Mouse (Mus musculus): Measurements from ENCODE around the gene Gm20721. TPM values are rescaled to one million over a fixed set of nuclear protein-coding genes. Genes with fewer than 3 reads are reported as not detected.

Gene Gm20721
- polyA plus RNA-seq, 1 experiment = 0.40 TPM

DNA sequence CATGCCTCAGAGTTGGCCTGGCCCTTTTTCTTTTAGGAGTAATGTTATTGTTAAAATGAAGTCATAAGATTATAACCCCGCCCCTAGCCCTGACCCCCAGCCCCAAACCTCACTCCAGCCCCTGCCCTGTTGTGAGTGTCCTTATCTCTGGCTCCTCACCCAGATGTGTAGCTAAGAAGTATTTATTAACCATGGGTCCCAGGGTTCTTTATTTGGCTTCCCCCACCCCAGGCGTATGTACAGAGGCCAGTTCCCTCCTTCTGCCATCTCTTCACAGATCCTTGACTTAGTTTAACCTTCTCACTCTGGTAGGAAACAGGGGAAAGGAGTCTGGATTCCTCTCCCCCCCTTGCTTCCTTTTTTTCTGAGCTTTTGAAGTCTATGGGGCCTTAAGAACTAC is 33.9 kb downstream of the Gm20721 start:
- no peak overlapping the region for H3K9ac ChIP-seq (ENCODE audit: low read depth, poor library complexity, severe bottlenecking)
- H3K27me3 ChIP-seq (ENCODE audit: control insufficient read depth, insufficient read depth, low read length, poor library complexity, severe bottlenecking) = no peaks in the 10 kb centered on the region
- no peaks in the 10 kb centered on the region for H3K4me1 ChIP-seq (ENCODE audit: control insufficient read depth, insufficient read depth, low read length)
- no peak overlapping the region for H3K27ac ChIP-seq (ENCODE audit: insufficient read depth, low read length)
- H3K9me3 ChIP-seq (replicated peaks; ENCODE audit: control insufficient read depth, insufficient read depth, low read length, poor library complexity, severe bottlenecking) = no peaks in the 10 kb centered on the region
- no peaks in the 10 kb centered on the region for H3K36me3 ChIP-seq (ENCODE audit: control insufficient read depth, insufficient read depth, low read length, poor library complexity, severe bottlenecking)
- H3K4me3 ChIP-seq (ENCODE audit: low read depth, low read length) = no peak overlapping the region
- TF ChIP-seq CTCF (IDR thresholded peaks at IDR 0.05; ENCODE audit: low read depth, low read length) (no peak), POLR2A (IDR thresholded peaks at IDR 0.05; ENCODE audit: insufficient read depth, low read length) (no peak), EP300 (IDR thresholded peaks at IDR 0.05; ENCODE audit: insufficient read depth, low read depth, low read length) (no peak)

- Histone ChIP-seq H3K27ac (ENCODE audit: insufficient read depth, low read length) (no peak overlapping the region), H3K9me3 (replicated peaks; ENCODE audit: control insufficient read depth, insufficient read depth, low read length, poor library complexity, severe bottlenecking) (no peaks in the 10 kb centered on the region), H3K9ac (ENCODE audit: low read depth, poor library complexity, severe bottlenecking) (no peak overlapping the region), H3K27me3 (ENCODE audit: control insufficient read depth, insufficient read depth, low read length, poor library complexity, severe bottlenecking) (no peaks in the 10 kb centered on the region), H3K4me3 (ENCODE audit: low read depth, low read length) (no peak overlapping the region), H3K4me1 (ENCODE audit: control insufficient read depth, insufficient read depth, low read length) (no peaks in the 10 kb centered on the region), H3K36me3 (ENCODE audit: control insufficient read depth, insufficient read depth, low read length, poor library complexity, severe bottlenecking) (no peaks in the 10 kb centered on the region)
- TF ChIP-seq POLR2A (IDR thresholded peaks at IDR 0.05; ENCODE audit: insufficient read depth, low read length) (no peak), CTCF (IDR thresholded peaks at IDR 0.05; ENCODE audit: low read depth, low read length) (peak; percentile 46), EP300 (IDR thresholded peaks at IDR 0.05; ENCODE audit: insufficient read depth, low read depth, low read length) (no peak)
Observed at GRCm38 (mm10) chr2:174312118-174312647, 34.3 kb downstream of the Gm20721 start.

- no peak overlapping the region for H3K9ac ChIP-seq (ENCODE audit: low read depth, poor library complexity, severe bottlenecking)
- H3K36me3 ChIP-seq (ENCODE audit: control insufficient read depth, insufficient read depth, low read length, poor library complexity, severe bottlenecking) = no peaks in the 10 kb centered on the region
- no peak overlapping the region for H3K4me3 ChIP-seq (ENCODE audit: low read depth, low read length)
- no peaks in the 10 kb centered on the region for H3K4me1 ChIP-seq (ENCODE audit: control insufficient read depth, insufficient read depth, low read length)
- H3K27me3 ChIP-seq (ENCODE audit: control insufficient read depth, insufficient read depth, low read length, poor library complexity, severe bottlenecking) = no peaks in the 10 kb centered on the region
- peak overlapping the region; percentile 64 for H3K27ac ChIP-seq (ENCODE audit: insufficient read depth, low read length)
- TF ChIP-seq EP300 (IDR thresholded peaks at IDR 0.05; ENCODE audit: insufficient read depth, low read depth, low read length) (no peak), POLR2A (IDR thresholded peaks at IDR 0.05; ENCODE audit: insufficient read depth, low read length) (no peak), CTCF (IDR thresholded peaks at IDR 0.05; ENCODE audit: low read depth, low read length) (no peak)
- no peaks in the 10 kb centered on the region for H3K9me3 ChIP-seq (replicated peaks; ENCODE audit: control insufficient read depth, insufficient read depth, low read length, poor library complexity, severe bottlenecking)
Observed at GRCm38 (mm10) chr2:174311613-174312012, 34.9 kb downstream of the Gm20721 start.

DNA sequence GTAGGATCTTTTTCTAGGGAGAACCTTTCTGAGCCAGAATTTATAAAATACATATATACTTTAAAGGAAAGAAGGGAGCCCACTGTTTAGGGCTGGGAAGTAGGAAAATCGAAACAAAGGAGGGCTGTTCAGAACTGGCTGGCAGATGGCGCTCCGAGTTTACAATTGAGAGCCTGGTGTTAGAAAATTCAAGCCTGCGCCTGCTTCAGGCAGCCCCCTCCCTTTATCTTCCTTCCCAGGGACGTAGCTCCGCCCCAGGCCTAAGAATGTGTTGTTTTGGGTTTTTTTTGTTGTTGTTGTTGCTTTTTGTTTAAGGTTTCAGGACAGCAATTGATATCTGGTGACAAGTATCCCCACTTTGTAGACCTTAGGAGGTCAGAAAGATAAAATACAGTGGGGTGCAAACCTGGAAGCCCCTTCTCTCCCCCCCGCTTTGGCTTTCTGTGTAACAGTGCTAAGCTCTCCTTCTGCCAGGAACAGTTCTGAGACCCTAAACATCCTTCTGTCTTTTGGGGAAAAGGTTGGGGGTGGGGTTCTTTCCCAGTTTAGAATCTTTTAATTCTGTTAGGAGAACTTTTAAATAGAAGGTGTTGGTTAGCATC is 35.5 kb downstream of the Gm20721 start:
- TF ChIP-seq EP300 (IDR thresholded peaks at IDR 0.05; ENCODE audit: insufficient read depth, low read depth, low read length) = peak; percentile 66; the same call in 1 of the 2 replicates
- no peak for TF ChIP-seq POLR2A (IDR thresholded peaks at IDR 0.05; ENCODE audit: insufficient read depth, low read length)
- peak; percentile 60 for TF ChIP-seq CTCF (IDR thresholded peaks at IDR 0.05; ENCODE audit: low read depth, low read length)
- Histone ChIP-seq H3K27ac (ENCODE audit: insufficient read depth, low read length) (peak overlapping the region; percentile 64), H3K9ac (ENCODE audit: low read depth, poor library complexity, severe bottlenecking) (peak overlapping the region; percentile 58; the same call in 1 of the 2 replicates), H3K4me1 (ENCODE audit: control insufficient read depth, insufficient read depth, low read length) (no peaks in the 10 kb centered on the region), H3K9me3 (replicated peaks; ENCODE audit: control insufficient read depth, insufficient read depth, low read length, poor library complexity, severe bottlenecking) (no peaks in the 10 kb centered on the region), H3K36me3 (ENCODE audit: control insufficient read depth, insufficient read depth, low read length, poor library complexity, severe bottlenecking) (no peaks in the 10 kb centered on the region), H3K4me3 (ENCODE audit: low read depth, low read length) (no peak overlapping the region), H3K27me3 (ENCODE audit: control insufficient read depth, insufficient read depth, low read length, poor library complexity, severe bottlenecking) (no peaks in the 10 kb centered on the region)

DNA sequence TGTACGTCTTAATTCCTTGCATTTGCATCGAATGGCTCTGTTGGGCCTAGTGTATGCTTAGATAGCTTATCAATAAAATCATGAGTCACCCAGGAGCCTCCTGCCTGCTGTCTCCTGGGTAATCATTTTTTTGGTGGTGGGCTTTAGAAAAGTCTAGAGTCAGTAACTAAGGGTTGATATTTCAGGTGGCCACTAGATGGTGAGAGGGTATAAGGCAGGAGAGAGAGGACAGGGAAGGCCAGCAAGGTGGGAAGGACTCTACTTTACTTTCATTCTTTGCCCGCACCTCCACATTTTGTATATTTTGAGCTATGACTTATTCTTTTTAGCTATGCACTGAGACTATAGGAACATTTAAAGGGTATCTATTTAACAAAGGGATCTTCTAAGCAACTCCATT is 38.6 kb downstream of the Gm20721 start:
- H3K9me3 ChIP-seq (replicated peaks; ENCODE audit: control insufficient read depth, insufficient read depth, low read length, poor library complexity, severe bottlenecking) = no peaks in the 10 kb centered on the region
- H3K36me3 ChIP-seq (ENCODE audit: control insufficient read depth, insufficient read depth, low read length, poor library complexity, severe bottlenecking) = no peaks in the 10 kb centered on the region
- no peak overlapping the region for H3K4me3 ChIP-seq (ENCODE audit: low read depth, low read length)
- H3K9ac ChIP-seq (ENCODE audit: low read depth, poor library complexity, severe bottlenecking) = no peak overlapping the region
- no peaks in the 10 kb centered on the region for H3K4me1 ChIP-seq (ENCODE audit: control insufficient read depth, insufficient read depth, low read length)
- H3K27ac ChIP-seq (ENCODE audit: insufficient read depth, low read length) = no peak overlapping the region
- no peaks in the 10 kb centered on the region for H3K27me3 ChIP-seq (ENCODE audit: control insufficient read depth, insufficient read depth, low read length, poor library complexity, severe bottlenecking)
- no peak for TF ChIP-seq POLR2A (IDR thresholded peaks at IDR 0.05; ENCODE audit: insufficient read depth, low read length)
- TF ChIP-seq EP300 (IDR thresholded peaks at IDR 0.05; ENCODE audit: insufficient read depth, low read depth, low read length) = no peak
- no peak for TF ChIP-seq CTCF (IDR thresholded peaks at IDR 0.05; ENCODE audit: low read depth, low read length)

DNA sequence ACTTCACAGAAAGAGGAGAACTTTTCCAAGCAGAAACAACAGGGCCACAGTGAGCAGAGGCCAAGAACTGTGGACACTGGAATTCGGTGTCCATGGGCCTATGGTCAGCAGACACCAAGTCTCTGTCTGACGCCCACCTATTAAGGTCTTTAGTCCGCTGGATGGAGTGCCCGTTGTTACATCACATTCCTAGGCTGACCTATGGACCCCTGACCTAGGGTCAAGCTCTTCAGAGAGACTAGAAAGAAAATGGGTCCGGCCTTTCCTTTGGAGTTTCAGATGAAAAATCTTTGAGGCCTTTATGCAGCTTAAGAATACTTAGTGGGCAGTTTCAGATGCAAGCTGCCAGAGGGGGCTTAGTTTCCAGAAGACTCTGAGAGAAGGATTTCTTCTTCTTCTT is 40.9 kb downstream of the Gm20721 start:
- no peak overlapping the region for H3K27ac ChIP-seq (ENCODE audit: insufficient read depth, low read length)
- TF ChIP-seq EP300 (IDR thresholded peaks at IDR 0.05; ENCODE audit: insufficient read depth, low read depth, low read length) (no peak), POLR2A (IDR thresholded peaks at IDR 0.05; ENCODE audit: insufficient read depth, low read length) (no peak), CTCF (IDR thresholded peaks at IDR 0.05; ENCODE audit: low read depth, low read length) (no peak)
- no peaks in the 10 kb centered on the region for H3K4me1 ChIP-seq (ENCODE audit: control insufficient read depth, insufficient read depth, low read length)
- H3K9ac ChIP-seq (ENCODE audit: low read depth, poor library complexity, severe bottlenecking) = no peak overlapping the region
- no peaks in the 10 kb centered on the region for H3K27me3 ChIP-seq (ENCODE audit: control insufficient read depth, insufficient read depth, low read length, poor library complexity, severe bottlenecking)
- no peaks in the 10 kb centered on the region for H3K36me3 ChIP-seq (ENCODE audit: control insufficient read depth, insufficient read depth, low read length, poor library complexity, severe bottlenecking)
- no peak overlapping the region for H3K4me3 ChIP-seq (ENCODE audit: low read depth, low read length)
- H3K9me3 ChIP-seq (replicated peaks; ENCODE audit: control insufficient read depth, insufficient read depth, low read length, poor library complexity, severe bottlenecking) = no peaks in the 10 kb centered on the region; the same call in 1 of the 2 replicates

Data from ES-Bruce4 (cell line).